Mouse (Mus musculus) heart, adult 2 months (tissue): ENCODE results near the gene Evpl. TPM values are rescaled to one million over a fixed set of nuclear protein-coding genes. Genes with fewer than 3 reads are reported as not detected.

Experiments used
- DNase-seq, 2 experiments: peaks; one replicate each; pipeline ENCODE4 v3.0.0; 2021
- H3K27ac ChIP-seq: fragments of 200-600 bp; 2 replicates; pipeline ENCODE4 v1.8.1; 2022
- H3K27me3 ChIP-seq: fragments of 200-500 bp; 2 replicates; pipeline ENCODE4 v1.6.1; 2012; ENCODE audit warnings: mild to moderate bottlenecking, low read length, inconsistent platforms, mixed read lengths; ENCODE audit not compliant: control insufficient read depth, insufficient read depth
- H3K36me3 ChIP-seq: fragments of 200-500 bp; 2 replicates; pipeline ENCODE4 v1.6.1; 2012; ENCODE audit warnings: low read length, inconsistent platforms; ENCODE audit not compliant: control insufficient read depth, insufficient read depth
- H3K4me1 ChIP-seq: fragments of 200-500 bp; 2 replicates; pipeline ENCODE4 v1.6.1; 2011; ENCODE audit warnings: low read length; ENCODE audit not compliant: control insufficient read depth, insufficient read depth
- H3K4me3 ChIP-seq: fragments of 200-600 bp; 2 replicates; pipeline ENCODE4 v1.8.1; 2022
- H3K79me2 ChIP-seq: fragments of 200-500 bp; replicated peaks from 2 replicates; pipeline ENCODE4 v1.6.1; 2012; ENCODE audit warnings: mild to moderate bottlenecking, inconsistent platforms, low read length, moderate library complexity, mixed read lengths; ENCODE audit not compliant: control insufficient read depth, insufficient read depth
- H3K9ac ChIP-seq: fragments of 200-500 bp; 2 replicates; pipeline ENCODE4 v1.6.1; 2012; ENCODE audit warnings: low read depth, mild to moderate bottlenecking, control low read depth, inconsistent platforms, low read length, mixed read lengths
- CTCF ChIP-seq: fragments of 200-600 bp; IDR thresholded peaks from 2 replicates; pipeline ENCODE4 v1.8.1; 2022; ENCODE audit warnings: antibody characterized with exemption, mild to moderate bottlenecking, moderate library complexity
- EP300 ChIP-seq: fragments of 200-500 bp; IDR thresholded peaks from 2 replicates; pipeline ENCODE4 v1.6.1; 2011; ENCODE audit warnings: low read depth, low read length, control low read depth; ENCODE audit not compliant: insufficient read depth
- POLR2A ChIP-seq: fragments of 200-500 bp; IDR thresholded peaks from 2 replicates; pipeline ENCODE4 v1.6.1; 2011; ENCODE audit warnings: mild to moderate bottlenecking, low read depth, low read length, control low read depth; ENCODE audit not compliant: insufficient read depth
- WGBS: fragments of 180-500 bp; shearing (Covaris S2); methylation state at CpG from one replicate; pipeline ENCODE4 v1.1.7; 2018; 5-methylcytosine and 5-hydroxymethylcytosine counted together
- intact Hi-C: fragments of 180-260 bp; cut with DNase I; formaldehyde crosslinking; loops from one replicate; pipeline ENCODE4 v1.15.1; 2025
- polyA plus RNA-seq: library from polyadenylated mRNA; depleted of rRNA; stranded (reverse); fragments of >200 nt; gene quantifications from 2 replicates; pipeline ENCODE4 v1.2.3, GENCODE M21; 2012
- total RNA-seq, 2 experiments: library from RNA; stranded (reverse); gene quantifications; 2 replicates each; pipeline ENCODE4 v1.2.3; 2021

Gene Evpl
- total and polyA plus RNA-seq, 3 experiments: 0.29 to 0.50 (median 0.39) TPM

DNA sequence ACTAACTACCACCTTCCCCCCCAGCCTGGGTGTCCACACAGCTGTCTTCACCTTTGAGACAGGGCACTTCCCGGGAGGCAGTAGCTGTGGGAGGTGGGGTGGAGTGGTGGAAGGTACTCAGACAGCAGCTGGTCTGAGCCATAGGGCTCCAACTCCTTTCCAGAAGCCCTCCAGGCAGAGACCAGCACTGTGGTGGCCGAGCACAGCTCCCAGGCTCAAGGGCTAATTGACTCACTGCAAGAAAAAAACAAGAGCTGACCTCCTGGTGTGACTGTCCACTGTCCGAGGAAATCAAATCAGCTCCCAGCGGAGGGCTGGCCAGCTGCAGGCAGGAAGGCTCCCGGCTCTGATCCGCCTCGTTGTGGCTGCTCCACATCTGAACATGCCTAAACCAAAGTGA, 1.9 kb upstream of the Evpl start:
- Histone ChIP-seq H3K9ac (no peak overlapping the region), H3K27me3 (peaks cover 4% of the 10 kb centered on the region), H3K4me1 (no peaks in the 10 kb centered on the region), H3K27ac (no peak overlapping the region), H3K79me2 (no peaks in the 10 kb centered on the region), H3K36me3 (no peaks in the 10 kb centered on the region), H3K4me3 (no peak overlapping the region)
- intact Hi-C loops: no loop called here
- 37% methylated on average over 7 of the region's 7 CpGs for WGBS
- DNase-seq: no peak
- TF ChIP-seq POLR2A (no peak), CTCF (no peak), EP300 (no peak)

DNA sequence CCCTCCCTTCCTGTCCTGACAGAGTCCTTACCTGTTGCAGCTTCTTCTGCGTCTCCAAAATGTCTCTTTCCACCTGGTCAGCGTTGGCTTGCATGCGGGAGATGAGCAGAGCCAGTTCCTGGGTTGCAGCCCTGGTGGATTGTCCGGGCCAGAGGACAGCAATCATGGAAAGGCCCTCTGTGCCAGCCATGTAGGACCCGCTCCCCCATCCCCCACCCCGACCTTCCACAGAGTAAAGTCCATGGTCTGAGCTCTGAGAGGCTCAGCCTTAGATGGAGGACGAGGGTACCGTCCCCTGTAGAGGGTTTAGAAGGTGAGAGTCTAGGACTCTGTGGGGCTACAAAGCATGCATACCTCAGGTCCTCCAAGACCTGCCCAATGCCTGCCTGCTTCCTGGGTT, 3.0 kb downstream of the Evpl start:
- Histone ChIP-seq H3K27ac (no peak overlapping the region), H3K79me2 (no peaks in the 10 kb centered on the region), H3K36me3 (no peaks in the 10 kb centered on the region), H3K4me3 (no peak overlapping the region), H3K9ac (no peak overlapping the region), H3K4me1 (no peaks in the 10 kb centered on the region), H3K27me3 (peaks cover 6% of the 10 kb centered on the region)
- TF ChIP-seq CTCF (no peak), POLR2A (no peak)
- intact Hi-C loops: no loop called here
- no peak for DNase-seq
- WGBS: 84% methylated on average over 8 of the region's 8 CpGs

DNA sequence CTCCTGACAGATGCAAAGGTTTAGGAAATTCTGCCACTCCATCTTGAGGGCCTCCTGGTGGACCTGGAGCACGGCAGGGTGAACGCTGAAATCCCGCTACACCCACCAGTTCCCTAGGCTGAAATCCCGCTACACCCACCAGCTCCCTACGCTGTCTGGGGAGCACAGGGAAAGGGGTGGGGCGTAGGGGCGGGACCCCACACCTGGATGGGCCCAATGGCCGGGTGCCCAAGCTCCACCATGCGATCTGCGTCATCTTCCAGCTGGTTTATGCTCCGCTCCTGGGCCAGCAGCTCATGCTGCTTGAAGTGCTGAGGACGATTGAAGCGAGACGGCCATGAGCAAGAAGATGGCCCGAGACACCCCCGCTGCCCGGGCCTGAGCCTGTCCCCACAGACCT, 5.5 kb downstream of the Evpl start:
- Histone ChIP-seq H3K27ac (no peak overlapping the region), H3K36me3 (no peaks in the 10 kb centered on the region), H3K79me2 (no peaks in the 10 kb centered on the region), H3K4me1 (no peaks in the 10 kb centered on the region), H3K4me3 (no peak overlapping the region), H3K27me3 (0 out of 2 replicates have a peak, but pooled peaks cover 1% of the 10 kb centered on the region), H3K9ac (no peak overlapping the region)
- DNase-seq: no peak
- TF ChIP-seq EP300: no peak
- 32% methylated on average over 17 of the region's 17 CpGs for WGBS
- intact Hi-C loops: no loop called here

DNA sequence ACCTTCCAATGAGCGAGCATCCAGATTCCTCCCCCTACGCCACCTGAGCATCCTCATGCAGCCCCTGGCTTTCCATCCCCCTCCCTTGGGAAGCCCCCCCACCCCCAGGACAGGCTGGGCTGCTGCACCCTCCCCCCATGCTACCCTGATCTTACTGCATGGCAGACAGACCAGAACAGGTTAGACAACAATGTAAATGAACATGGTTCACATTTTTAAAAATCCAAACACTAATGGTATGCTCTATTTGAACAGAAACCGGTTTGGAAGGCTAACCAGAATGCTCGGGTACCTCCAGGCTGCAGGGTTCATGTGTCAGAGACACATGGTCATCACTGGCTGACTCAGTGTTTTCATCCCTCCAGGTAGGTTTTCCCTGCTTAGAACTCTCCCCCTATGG, 9.2 kb downstream of the Evpl start:
- Histone ChIP-seq H3K27me3 (0 out of 2 replicates have a peak, but pooled peaks cover 1% of the 10 kb centered on the region), H3K27ac (no peak overlapping the region), H3K9ac (no peak overlapping the region), H3K4me3 (no peak overlapping the region), H3K79me2 (no peaks in the 10 kb centered on the region), H3K36me3 (no peaks in the 10 kb centered on the region), H3K4me1 (no peaks in the 10 kb centered on the region)
- 86% methylated on average over 4 of the region's 4 CpGs for WGBS
- no peak for DNase-seq
- intact Hi-C loops: loop anchor here (5.0 kb wide), 2 partner anchors 139 to 234 kb away; no protein-coding TSS in a partner anchor
- TF ChIP-seq POLR2A (no peak), CTCF (no peak), EP300 (no peak)

DNA sequence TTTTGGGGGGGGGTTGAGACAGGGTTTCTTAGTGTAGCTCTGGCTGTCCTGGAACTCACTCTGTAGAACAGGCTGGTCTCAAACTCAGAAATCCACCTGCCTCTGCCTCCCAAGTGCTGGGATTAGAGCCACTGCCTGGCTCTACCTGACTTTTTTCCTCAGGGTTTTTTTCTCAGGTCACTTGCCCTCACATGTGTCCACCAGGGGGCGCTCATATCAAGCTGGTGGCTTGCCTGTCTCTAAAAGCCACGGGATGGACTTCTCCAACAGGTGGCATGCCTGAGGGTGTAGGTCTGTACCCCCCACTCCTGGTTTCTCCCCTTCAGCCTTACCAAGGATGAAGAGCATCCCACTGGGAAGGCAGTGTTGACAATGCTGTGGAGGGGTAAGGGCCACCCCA, 11.5 kb downstream of the Evpl start:
- intact Hi-C loops: loop anchor here (1.0 to 5.0 kb wide), 4 partner anchors 68 to 236 kb away; no protein-coding TSS in a partner anchor
- Histone ChIP-seq H3K4me3 (no peak overlapping the region), H3K4me1 (no peaks in the 10 kb centered on the region), H3K27me3 (no peaks in the 10 kb centered on the region), H3K79me2 (no peaks in the 10 kb centered on the region), H3K9ac (no peak overlapping the region), H3K27ac (no peak overlapping the region), H3K36me3 (no peaks in the 10 kb centered on the region)
- peak; percentile 62 to 83 for DNase-seq
- TF ChIP-seq EP300: 0 out of 2 replicates have a peak, but pooled peaks have one; percentile 19
- TF ChIP-seq CTCF: peak; percentile 91
- TF ChIP-seq POLR2A: no peak
- WGBS: 8% methylated on average over 2 of the region's 2 CpGs

DNA sequence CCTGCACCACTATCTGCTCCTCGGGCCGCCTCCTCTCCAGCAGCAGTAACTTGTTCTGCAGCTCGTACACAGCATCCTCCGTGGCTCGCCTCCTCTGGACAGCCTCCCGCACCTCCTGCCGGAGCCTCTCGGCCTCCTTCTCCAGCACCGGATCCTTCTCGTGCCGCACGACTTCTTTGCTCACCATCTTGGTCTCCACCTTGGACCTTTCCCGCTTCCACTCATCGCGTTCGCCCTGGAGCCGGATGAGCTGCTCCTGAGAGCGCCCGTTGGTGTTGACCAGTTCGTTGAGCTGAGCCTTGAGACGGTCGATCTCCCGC, 15.2 kb downstream of the Evpl start:
- 24% methylated on average over 23 of the region's 23 CpGs for WGBS
- TF ChIP-seq EP300: no peak
- TF ChIP-seq POLR2A: no peak
- TF ChIP-seq CTCF: no peak
- DNase-seq: no peak
- intact Hi-C loops: no loop called here
- Histone ChIP-seq H3K4me3 (peak overlapping the region; percentile 50), H3K27me3 (no peaks in the 10 kb centered on the region), H3K9ac (peak overlapping the region; percentile 53), H3K79me2 (no peaks in the 10 kb centered on the region), H3K4me1 (peaks cover 18% of the 10 kb centered on the region), H3K27ac (no peak overlapping the region; the same call in 1 of the 2 replicates), H3K36me3 (no peaks in the 10 kb centered on the region)
